Comparison of ENCODE assay signal across 8 mouse cellular contexts in the genomic region with DNA sequence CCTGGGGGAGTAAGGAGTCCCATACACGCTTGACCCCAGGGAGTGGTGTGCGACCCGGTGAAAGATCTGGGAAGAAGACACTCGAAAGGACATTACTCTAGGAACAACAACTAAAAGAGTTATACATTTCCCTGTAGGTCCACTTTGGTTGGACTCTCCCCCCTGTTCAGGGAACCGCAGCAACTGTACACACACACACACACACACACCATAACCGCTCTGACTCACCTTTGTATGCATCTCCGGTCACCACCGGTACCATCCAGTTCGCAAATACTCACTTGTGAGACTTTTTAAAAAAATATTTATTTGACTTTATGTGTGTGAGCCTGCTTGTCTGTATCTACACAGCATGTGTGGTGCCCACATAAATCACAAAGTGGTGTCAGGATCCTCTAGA. TPM values are rescaled to one million over a fixed set of nuclear protein-coding genes. Genes with fewer than 3 reads are reported as not detected.
DNase-seq lines count a peak whose midpoint lies in the region; ATAC-seq and TF ChIP-seq lines count a peak whose summit lies in the region.

No protein-coding gene starts in this region.

- peak overlapping the region; percentile 92 for H3K4me2 ChIP-seq in lung, embryonic 16.5 days (ENCODE audit: low read depth, low read length)
- peak overlapping the region; percentile 98 for H3K4me2 ChIP-seq in limb, embryonic 14.5 days (replicated peaks; ENCODE audit: low read depth, low read length, severe bottlenecking)
- peak overlapping the region; percentile 89 for H3K4me2 ChIP-seq in stomach, embryonic 14.5 days (replicated peaks; ENCODE audit: low read depth, low read length)

- TF ChIP-seq POLR2A in limb, embryonic 14.5 days (IDR thresholded peaks at IDR 0.05; ENCODE audit: borderline replicate concordance, extremely low read depth, insufficient read depth, insufficient read length): no peak

- H3K27ac ChIP-seq in lung, embryonic 16.5 days (ENCODE audit: low read length): 0 out of 2 replicates have a peak overlapping the region, but pooled peaks have one; percentile 5
- H3K27ac ChIP-seq in limb, embryonic 14.5 days (replicated peaks; ENCODE audit: low read depth, low read length): no peak overlapping the region
- H3K27ac ChIP-seq in stomach, embryonic 14.5 days (ENCODE audit: low read length): no peak overlapping the region; the same call in 1 of the 2 replicates

- peak overlapping the region; percentile 61 for H3K4me3 ChIP-seq in erythroblast, embryonic 14.5 days (replicated peaks)
- H3K4me3 ChIP-seq in lung, embryonic 16.5 days (ENCODE audit: low read length): peak overlapping the region; percentile 96
- H3K4me3 ChIP-seq in limb, embryonic 14.5 days (replicated peaks; ENCODE audit: low read length): peak overlapping the region; percentile 58
- peak overlapping the region; percentile 71 for H3K4me3 ChIP-seq in stomach, embryonic 14.5 days (ENCODE audit: low read depth, low read length)

- no peak for DNase-seq in lung, postnatal 10 days
- no peak for DNase-seq in limb, embryonic 14.5 days (ENCODE audit: low spot score)
- DNase-seq in frontal cortex, postnatal 36 days (ENCODE audit: low spot score in 2 of 2): no peak
- DNase-seq in embryo, embryonic 10.5 days (ENCODE audit: low spot score): no peak

- WGBS in lung, embryonic 16.5 days: 14% methylated on average over 9 of the region's 9 CpGs
- WGBS in limb, embryonic 14.5 days: 31% methylated on average over 9 of the region's 9 CpGs
- 20% methylated on average over 9 of the region's 9 CpGs for WGBS in stomach, embryonic 14.5 days

- no peaks in the 10 kb centered on the region for H3K36me3 ChIP-seq in erythroblast, embryonic 14.5 days (ENCODE audit: control insufficient read depth)
- H3K36me3 ChIP-seq in lung, embryonic 16.5 days (ENCODE audit: control insufficient read depth, insufficient read depth, low read length): no peaks in the 10 kb centered on the region
- H3K36me3 ChIP-seq in limb, embryonic 14.5 days (ENCODE audit: control insufficient read depth, insufficient read depth, low read length): no peaks in the 10 kb centered on the region
- H3K36me3 ChIP-seq in stomach, embryonic 14.5 days (ENCODE audit: control insufficient read depth, insufficient read depth, low read length): no peaks in the 10 kb centered on the region

- no peaks in the 10 kb centered on the region for H3K9me3 ChIP-seq in erythroblast, embryonic 14.5 days (ENCODE audit: control insufficient read depth, low read length)
- H3K9me3 ChIP-seq in lung, embryonic 16.5 days (ENCODE audit: control insufficient read depth, low read length): no peaks in the 10 kb centered on the region
- no peaks in the 10 kb centered on the region for H3K9me3 ChIP-seq in limb, embryonic 14.5 days (ENCODE audit: control insufficient read depth, low read length)
- H3K9me3 ChIP-seq in stomach, embryonic 14.5 days (ENCODE audit: control insufficient read depth, low read depth, low read length): no peaks in the 10 kb centered on the region

- peaks cover 26% of the 10 kb centered on the region for H3K27me3 ChIP-seq in erythroblast, embryonic 14.5 days (ENCODE audit: control insufficient read depth)
- H3K27me3 ChIP-seq in lung, embryonic 16.5 days (ENCODE audit: control insufficient read depth, insufficient read depth, low read depth, low read length): no peaks in the 10 kb centered on the region
- H3K27me3 ChIP-seq in limb, embryonic 14.5 days (ENCODE audit: control insufficient read depth, insufficient read depth, low read length): no peaks in the 10 kb centered on the region
- no peaks in the 10 kb centered on the region for H3K27me3 ChIP-seq in stomach, embryonic 14.5 days (ENCODE audit: control insufficient read depth, insufficient read depth, low read length)

- peak overlapping the region; percentile 93; the same call in 1 of the 2 replicates for H3K9ac ChIP-seq in lung, embryonic 16.5 days (ENCODE audit: low read length)
- H3K9ac ChIP-seq in limb, embryonic 14.5 days (ENCODE audit: low read depth, low read length, severe bottlenecking): peak overlapping the region; percentile 63; the same call in 1 of the 2 replicates
- no peak overlapping the region for H3K9ac ChIP-seq in stomach, embryonic 14.5 days (replicated peaks; ENCODE audit: low read depth, low read length)

- ATAC-seq in erythroblast, adult 5-6 weeks (replicated peaks; ENCODE audit: low FRiP score, poor library complexity, severe bottlenecking): no peak
- 0 out of 2 replicates have a peak, but pooled peaks have one; percentile 0 for ATAC-seq in lung, embryonic 16.5 days (ENCODE audit: low read depth)
- no peak for ATAC-seq in limb, embryonic 14.5 days (ENCODE audit: low FRiP score, low read depth)
- ATAC-seq in stomach, embryonic 14.5 days (ENCODE audit: insufficient number of reproducible peaks, insufficient read depth, low FRiP score, low read depth): peak; percentile 3; the same call in 1 of the 2 replicates

- peaks cover 66% of the 10 kb centered on the region for H3K4me1 ChIP-seq in erythroblast, embryonic 14.5 days (ENCODE audit: control insufficient read depth)
- peaks cover 47% of the 10 kb centered on the region for H3K4me1 ChIP-seq in lung, embryonic 16.5 days (replicated peaks; ENCODE audit: control insufficient read depth, insufficient read depth, low read length)
- H3K4me1 ChIP-seq in limb, embryonic 14.5 days (ENCODE audit: control insufficient read depth, insufficient read depth, low read length): peaks cover 14% of the 10 kb centered on the region; the same call in 1 of the 2 replicates
- H3K4me1 ChIP-seq in stomach, embryonic 14.5 days (ENCODE audit: control insufficient read depth, insufficient read depth, low read length): peaks cover 22% of the 10 kb centered on the region

RNA-seq across cellular contexts. Expression of a gene that starts 0.4 kb away (rescaled TPM):
- 0.01 TPM in 1 of 2 replicates, not detected in the other for polyA plus RNA-seq in erythroblast, embryonic 14.5 days (2012)
- total RNA-seq in erythroblast, adult 5-6 weeks (2015; ENCODE audit: low replicate concordance): not detected in 2 replicates
- total RNA-seq in erythroblast, adult 5-6 weeks (2017; ENCODE audit: low replicate concordance): not detected in 2 replicates
- 133 and 136 TPM in 2 replicates for polyA plus RNA-seq in lung, embryonic 16.5 days (2015; fragmentation: Nextera tagmentation; extraction: Ambion mirVana)
- 23.9 and 24.2 TPM in 2 replicates for polyA plus RNA-seq in limb, embryonic 14.5 days (2012; rRNA removed)
- polyA plus RNA-seq in limb, embryonic 14.5 days (2014; fragmentation: Nextera tagmentation; extraction: Ambion mirVana): 31.9 and 33.2 TPM in 2 replicates
- 28.8 and 31.6 TPM in 2 replicates for polyA plus RNA-seq in stomach, embryonic 14.5 days (2014; fragmentation: Nextera tagmentation; extraction: Ambion mirVana)

RNA-seq across cellular contexts. Expression of a gene that starts 23.4 kb away (rescaled TPM):
- polyA plus RNA-seq in erythroblast, embryonic 14.5 days (2012): not detected in 2 replicates
- total RNA-seq in erythroblast, adult 5-6 weeks (2015; ENCODE audit: low replicate concordance): not detected in 2 replicates
- not detected in 2 replicates for total RNA-seq in erythroblast, adult 5-6 weeks (2017; ENCODE audit: low replicate concordance)
- polyA plus RNA-seq in lung, embryonic 16.5 days (2015; fragmentation: Nextera tagmentation; extraction: Ambion mirVana): 0.19 TPM in 1 of 2 replicates, not detected in the other
- polyA plus RNA-seq in limb, embryonic 14.5 days (2012; rRNA removed): 4.6 and 4.9 TPM in 2 replicates
- 4.8 and 5.9 TPM in 2 replicates for polyA plus RNA-seq in limb, embryonic 14.5 days (2014; fragmentation: Nextera tagmentation; extraction: Ambion mirVana)
- polyA plus RNA-seq in stomach, embryonic 14.5 days (2014; fragmentation: Nextera tagmentation; extraction: Ambion mirVana): 0.51 and 1.7 TPM in 2 replicates

RNA-seq across cellular contexts. Expression of a gene that starts 29.2 kb away (rescaled TPM):
- 4.1 TPM in 2 replicates for polyA plus RNA-seq in erythroblast, embryonic 14.5 days (2012)
- total RNA-seq in erythroblast, adult 5-6 weeks (2015; ENCODE audit: low replicate concordance): 44.7 and 49.6 TPM in 2 replicates
- 11.8 and 27.4 TPM in 2 replicates for total RNA-seq in erythroblast, adult 5-6 weeks (2017; ENCODE audit: low replicate concordance)
- polyA plus RNA-seq in lung, embryonic 16.5 days (2015; fragmentation: Nextera tagmentation; extraction: Ambion mirVana): 106 and 126 TPM in 2 replicates
- 103 and 110 TPM in 2 replicates for polyA plus RNA-seq in limb, embryonic 14.5 days (2012; rRNA removed)
- 123 and 127 TPM in 2 replicates for polyA plus RNA-seq in limb, embryonic 14.5 days (2014; fragmentation: Nextera tagmentation; extraction: Ambion mirVana)
- 121 and 126 TPM in 2 replicates for polyA plus RNA-seq in stomach, embryonic 14.5 days (2014; fragmentation: Nextera tagmentation; extraction: Ambion mirVana)

RNA-seq across cellular contexts. Expression of a gene that starts 49.7 kb away (rescaled TPM):
- not detected in 2 replicates for polyA plus RNA-seq in erythroblast, embryonic 14.5 days (2012)
- total RNA-seq in erythroblast, adult 5-6 weeks (2015; ENCODE audit: low replicate concordance): not detected in 2 replicates
- total RNA-seq in erythroblast, adult 5-6 weeks (2017; ENCODE audit: low replicate concordance): not detected in 2 replicates
- 17.8 and 22.4 TPM in 2 replicates for polyA plus RNA-seq in lung, embryonic 16.5 days (2015; fragmentation: Nextera tagmentation; extraction: Ambion mirVana)
- polyA plus RNA-seq in limb, embryonic 14.5 days (2012; rRNA removed): 0.87 and 1.3 TPM in 2 replicates
- 1.5 and 2.2 TPM in 2 replicates for polyA plus RNA-seq in limb, embryonic 14.5 days (2014; fragmentation: Nextera tagmentation; extraction: Ambion mirVana)
- polyA plus RNA-seq in stomach, embryonic 14.5 days (2014; fragmentation: Nextera tagmentation; extraction: Ambion mirVana): 0.18 and 1.2 TPM in 2 replicates

Comparison
In these comparisons a context has a peak if more than half of its experiments do, and no peak if none do; other contexts are left out.
1. ATAC-seq: peak in lung, embryonic 16.5 days (single experiment) and stomach, embryonic 14.5 days (single experiment); none in erythroblast, adult 5-6 weeks (single experiment) and limb, embryonic 14.5 days (single experiment).
2. RNA of a gene that starts 0.4 kb away (polyA plus RNA-seq): 133 to 136 TPM in lung, embryonic 16.5 days, 23.9 to 33.2 TPM in limb, embryonic 14.5 days and 28.8 to 31.6 TPM in stomach, embryonic 14.5 days; 0.01 TPM in erythroblast, embryonic 14.5 days; every median in the first group is over 10 times any median in the second.
3. RNA of a gene that starts 29.2 kb away (polyA plus RNA-seq): 103 to 127 TPM in limb, embryonic 14.5 days, 106 to 126 TPM in lung, embryonic 16.5 days and 121 to 126 TPM in stomach, embryonic 14.5 days; 4.1 TPM in erythroblast, embryonic 14.5 days; every median in the first group is over 10 times any median in the second.
4. Peak in every context shown above with its lines, with median percentiles within 50 percentile points of each other: H3K4me3 ChIP-seq and H3K4me2 ChIP-seq.